Mouse (Mus musculus) cerebellum, postnatal 25 days (tissue): ENCODE measurements around the gene Slc41a3.

Experiments
- DNase-seq, 2 experiments: peaks; one replicate each; pipeline ENCODE4 v3.0.0; 2021; ENCODE audit warnings: mixed read lengths in 2 of 2

Gene Slc41a3

GRCm38 (mm10) chr6:90598197-90598596 is 6.3 kb upstream of the Slc41a3 start:
- DNase-seq = no peak

- no peak for DNase-seq
Measured at GRCm38 (mm10) chr6:90600351-90600750, 4.2 kb upstream of the Slc41a3 start.

- no peak for DNase-seq
Measured at GRCm38 (mm10) chr6:90601736-90602135, 2.8 kb upstream of the Slc41a3 start.

GRCm38 (mm10) chr6:90602304-90602703 is 2.2 kb upstream of the Slc41a3 start:
- no peak for DNase-seq

- DNase-seq = no peak
Measured at GRCm38 (mm10) chr6:90603126-90603525, 1.4 kb upstream of the Slc41a3 start.

GRCm38 (mm10) chr6:90604130-90604529 is 395 bp upstream of the Slc41a3 start:
- no peak for DNase-seq

GRCm38 (mm10) chr6:90605298-90605665 is 757 bp downstream of the Slc41a3 start:
- DNase-seq = peak in 1 of 2 experiments; percentile 36

- DNase-seq = peak; percentile 80 to 81
Measured at GRCm38 (mm10) chr6:90606538-90606937, 2.0 kb downstream of the Slc41a3 start.

GRCm38 (mm10) chr6:90607196-90607595 is 2.7 kb downstream of the Slc41a3 start:
- peak; percentile 67 to 82 for DNase-seq

GRCm38 (mm10) chr6:90608186-90608585 is 3.7 kb downstream of the Slc41a3 start:
- no peak for DNase-seq

- no peak for DNase-seq
Measured at GRCm38 (mm10) chr6:90610248-90610647, 5.7 kb downstream of the Slc41a3 start.

- DNase-seq = no peak
Measured at GRCm38 (mm10) chr6:90613277-90613676, 8.8 kb downstream of the Slc41a3 start.

GRCm38 (mm10) chr6:90615362-90615761 is 10.8 kb downstream of the Slc41a3 start:
- DNase-seq = peak in 1 of 2 experiments; percentile 35

GRCm38 (mm10) chr6:90615991-90616390 is 11.5 kb downstream of the Slc41a3 start:
- no peak for DNase-seq

GRCm38 (mm10) chr6:90616481-90616880 is 12.0 kb downstream of the Slc41a3 start:
- DNase-seq = no peak

- DNase-seq = no peak
Measured at GRCm38 (mm10) chr6:90618274-90618673, 13.7 kb downstream of the Slc41a3 start.

- peak in 1 of 2 experiments; percentile 40 for DNase-seq
Measured at GRCm38 (mm10) chr6:90618821-90619636, 14.5 kb downstream of the Slc41a3 start.

- no peak for DNase-seq
Measured at GRCm38 (mm10) chr6:90619936-90620335, 15.4 kb downstream of the Slc41a3 start.

- no peak for DNase-seq
Measured at GRCm38 (mm10) chr6:90620791-90621583, 16.5 kb downstream of the Slc41a3 start.

- no peak for DNase-seq
Measured at GRCm38 (mm10) chr6:90621584-90621890, 17.0 kb downstream of the Slc41a3 start.

- no peak for DNase-seq
Measured at GRCm38 (mm10) chr6:90622758-90623455, 18.4 kb downstream of the Slc41a3 start.

GRCm38 (mm10) chr6:90623456-90623836 is 18.9 kb downstream of the Slc41a3 start:
- DNase-seq = no peak

- peak in 1 of 2 experiments; percentile 55 for DNase-seq
Measured at GRCm38 (mm10) chr6:90624184-90624583, 19.7 kb downstream of the Slc41a3 start.
